Mouse (Mus musculus): ENCODE data around the gene Metrn.

Gene Metrn

GRCm38 (mm10) chr17:25765886-25766285 is 31.1 kb downstream of the Metrn start:
- DNase-seq (ENCODE audit: low spot score): no peak

- DNase-seq (ENCODE audit: low spot score): no peak
Observed at GRCm38 (mm10) chr17:25762591-25762990, 34.3 kb downstream of the Metrn start.

- DNase-seq (ENCODE audit: low spot score): no peak
Observed at GRCm38 (mm10) chr17:25761561-25761970, 35.4 kb downstream of the Metrn start.

DNA sequence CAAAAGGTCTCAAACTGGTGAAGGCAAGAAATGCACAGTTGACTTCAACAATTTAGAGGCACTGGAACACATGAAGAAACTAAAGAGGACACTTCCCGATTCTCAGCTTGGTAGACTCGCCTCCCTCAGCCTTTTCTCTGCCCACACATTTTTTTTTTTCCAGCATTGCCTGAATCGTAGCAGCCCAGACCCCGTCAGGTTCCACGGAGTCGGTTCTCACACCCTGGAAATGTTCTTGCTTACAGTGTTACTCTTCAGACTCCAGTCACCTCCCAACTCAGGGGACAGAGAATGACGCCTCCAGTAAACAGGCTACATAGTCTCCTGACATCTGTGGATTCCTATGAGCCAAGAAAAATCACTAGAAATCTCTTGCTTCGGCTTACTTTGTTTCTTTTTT is 36.8 kb downstream of the Metrn start:
- no peak for DNase-seq (ENCODE audit: low spot score)

- no peak for DNase-seq (ENCODE audit: low spot score)
Observed at GRCm38 (mm10) chr17:25757691-25758090, 39.2 kb downstream of the Metrn start.

DNA sequence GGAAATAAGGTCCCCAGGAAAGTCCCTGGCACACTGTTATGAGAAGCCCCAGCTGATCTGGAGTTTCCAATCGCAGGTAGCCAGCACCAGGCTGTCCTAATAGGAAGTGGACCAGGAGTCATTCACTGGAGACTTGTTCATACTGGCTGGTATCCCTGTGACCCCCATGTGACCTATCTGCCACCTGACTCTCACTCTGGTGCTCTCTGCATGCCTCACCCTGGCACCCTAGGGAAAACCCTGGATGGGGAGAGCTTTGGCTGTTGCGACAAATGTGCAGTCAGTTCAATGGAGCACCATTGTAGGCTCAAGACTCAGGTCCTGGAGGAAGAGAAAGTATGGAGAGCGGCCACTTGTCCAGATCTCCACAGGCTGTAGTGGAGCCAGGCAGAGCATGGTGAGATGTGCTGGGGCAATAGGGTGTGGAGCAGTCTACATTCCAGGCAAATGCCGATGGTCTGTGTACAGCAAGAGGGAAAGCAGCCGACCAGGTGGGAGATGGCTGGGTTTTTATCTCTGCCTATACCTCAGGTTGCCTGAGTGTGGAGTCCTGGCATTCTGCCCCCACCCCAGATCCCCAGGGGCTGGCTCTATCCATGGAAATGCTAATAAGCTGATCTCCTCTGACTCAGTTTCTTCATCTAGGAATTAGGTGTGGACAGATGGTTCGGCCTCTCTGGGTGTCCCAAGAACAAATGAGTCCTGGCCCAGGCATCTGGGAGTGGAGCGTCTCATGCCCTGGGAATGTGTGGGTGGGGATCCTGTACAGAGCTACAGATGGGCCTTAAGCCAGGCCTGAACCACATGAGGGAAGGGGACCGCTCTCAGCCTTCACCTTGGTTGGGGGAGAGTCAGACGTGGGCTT is 40.3 kb downstream of the Metrn start:
- DNase-seq (ENCODE audit: low spot score): peak; percentile 49

DNA sequence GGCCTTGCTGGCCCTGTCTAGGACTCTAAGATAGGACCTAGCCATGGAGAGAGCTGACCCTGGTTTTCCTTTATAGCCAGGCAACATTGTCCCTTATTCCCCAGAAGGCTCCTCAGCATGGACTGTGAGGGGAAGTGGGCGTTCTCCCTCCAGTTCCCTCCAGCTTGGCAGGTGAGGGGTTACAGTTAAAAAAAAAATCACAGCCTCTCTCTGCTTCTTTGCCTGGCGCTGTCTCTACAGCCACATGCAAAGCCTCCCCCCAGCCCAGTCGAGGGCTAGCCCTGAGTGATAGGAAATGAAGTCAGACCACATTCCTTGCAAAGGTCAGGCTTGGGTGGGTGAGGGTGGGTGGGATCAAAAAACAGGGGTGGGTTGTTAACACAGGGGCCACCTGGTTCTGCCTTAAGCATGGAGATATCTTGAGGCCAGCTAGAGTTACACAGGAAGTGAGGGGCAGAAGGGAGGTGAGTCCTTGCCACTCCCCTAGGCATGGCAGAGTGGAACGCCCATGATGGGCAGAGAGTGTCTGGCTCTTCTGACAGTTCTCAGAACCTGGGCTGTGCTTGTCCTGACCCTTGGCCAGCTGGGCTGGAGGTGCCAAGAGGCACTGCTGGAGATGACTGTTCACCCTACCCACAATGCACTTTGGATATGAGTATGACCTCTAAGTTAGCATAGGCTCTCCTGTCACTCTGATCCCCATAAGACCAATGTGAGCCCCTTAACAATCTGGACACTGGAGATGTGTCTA is 41.1 kb downstream of the Metrn start:
- DNase-seq (ENCODE audit: low spot score): peak; percentile 21

GRCm38 (mm10) chr17:25755086-25755485 is 41.9 kb downstream of the Metrn start:
- DNase-seq (ENCODE audit: low spot score): no peak

GRCm38 (mm10) chr17:25754241-25754640 is 42.7 kb downstream of the Metrn start, which contains the start of gene Msln:
Gene Msln, minus strand, starts transcription at chr17:25754378.
- DNase-seq (ENCODE audit: low spot score): peak; percentile 37

GRCm38 (mm10) chr17:25751446-25751845 is 45.5 kb downstream of the Metrn start:
- DNase-seq (ENCODE audit: low spot score): peak; percentile 71

- no peak for DNase-seq (ENCODE audit: low spot score)
Observed at GRCm38 (mm10) chr17:25749314-25749713, 47.6 kb downstream of the Metrn start.

- no peak for DNase-seq (ENCODE audit: low spot score)
Observed at GRCm38 (mm10) chr17:25748238-25748637, 48.7 kb downstream of the Metrn start.

DNA sequence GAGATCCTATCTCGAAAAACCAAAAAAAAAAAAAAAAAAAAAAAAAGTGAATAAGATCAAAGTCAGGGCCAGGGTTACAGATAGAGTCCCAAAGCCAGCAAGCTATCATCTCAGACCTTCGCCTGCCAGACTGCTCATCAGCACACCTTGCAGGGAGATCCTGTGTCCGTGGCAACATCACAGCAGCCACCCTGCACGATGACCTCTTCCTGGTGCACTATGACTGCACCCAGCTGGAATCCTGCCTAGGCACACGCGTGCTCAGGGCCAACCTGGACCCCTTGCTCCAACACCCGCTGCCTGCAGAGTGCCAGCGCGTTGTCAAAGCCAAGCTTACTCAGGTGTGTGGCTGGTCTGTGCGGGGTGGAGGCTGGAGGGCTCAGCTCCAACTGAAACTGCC is 52.6 kb downstream of the Metrn start:
- no peak for DNase-seq (ENCODE audit: low spot score)

- no peak for DNase-seq (ENCODE audit: low spot score)
Observed at GRCm38 (mm10) chr17:25743831-25744230, 53.1 kb downstream of the Metrn start.
